Mouse (Mus musculus): ENCODE measurements at regions not wholly inside any gene's neighbourhood (a gene's known extent, or its start where the extent isn't known, plus 50 kb on each side); places are given as distances from the start of the nearest gene placed in this dataset.

DNA sequence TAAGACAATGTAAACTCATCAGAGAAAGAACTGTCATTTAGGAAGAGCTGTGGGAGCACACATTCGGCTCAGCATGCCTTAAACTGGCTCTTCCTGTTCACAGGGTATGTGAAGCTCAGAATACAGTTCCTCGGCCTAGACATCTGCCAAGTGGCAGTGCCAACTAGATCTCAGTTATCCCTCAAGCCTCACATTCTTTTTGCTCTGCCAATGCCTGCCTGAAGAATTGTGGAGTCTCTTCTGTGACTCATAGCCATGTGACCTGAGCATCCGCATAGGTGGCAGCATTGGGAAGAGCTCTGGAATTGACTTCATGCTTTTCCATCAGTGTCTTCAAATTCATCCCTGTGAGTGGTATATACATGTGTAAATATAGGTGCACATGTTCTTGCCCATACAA, 59.7 kb downstream of the Prlhr start:
- no peak overlapping the region for H3K4me3 ChIP-seq (replicated peaks; ENCODE audit: low read length)
- H3K4me1 ChIP-seq (replicated peaks; ENCODE audit: low read depth, low read length), result no peaks in the 10 kb centered on the region
- H3K36me3 ChIP-seq (ENCODE audit: insufficient read depth, low read length), result no peaks in the 10 kb centered on the region
- H3K9me3 ChIP-seq (ENCODE audit: low read length), result no peaks in the 10 kb centered on the region
- H3K27me3 ChIP-seq (ENCODE audit: insufficient read depth, low read length), result no peaks in the 10 kb centered on the region
- no peak for TF ChIP-seq CTCF (conservative IDR thresholded peaks at IDR 0.05; ENCODE audit: low read length)
- TF ChIP-seq NANOG (IDR thresholded peaks at IDR 0.05; ENCODE audit: borderline replicate concordance, low read length), result no peak
- TF ChIP-seq POU5F1 (IDR thresholded peaks at IDR 0.05; ENCODE audit: borderline replicate concordance, low read length), result no peak

DNA sequence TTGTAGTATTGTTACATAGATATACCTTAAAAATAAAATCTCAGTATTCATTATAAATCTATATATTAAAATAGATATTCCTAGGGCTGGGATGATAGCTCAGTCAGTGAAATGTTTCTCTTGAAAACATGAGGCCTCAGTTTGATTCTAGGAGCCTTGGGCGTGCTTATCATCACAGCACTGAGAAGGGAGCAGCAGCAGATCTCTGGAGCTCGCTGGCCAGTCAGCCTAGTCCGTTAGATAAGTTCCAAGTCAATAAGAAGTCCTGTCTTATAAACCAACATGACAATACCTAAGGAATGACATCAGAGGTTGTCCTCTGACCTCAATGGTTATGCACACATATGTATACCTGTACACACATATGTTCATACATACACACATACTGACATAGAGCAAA, 68.7 kb downstream of the Prlhr start:
- no peak for TF ChIP-seq POU5F1 (IDR thresholded peaks at IDR 0.05; ENCODE audit: borderline replicate concordance, low read length)
- no peak for TF ChIP-seq CTCF (conservative IDR thresholded peaks at IDR 0.05; ENCODE audit: low read length)
- no peak for TF ChIP-seq NANOG (IDR thresholded peaks at IDR 0.05; ENCODE audit: borderline replicate concordance, low read length)
- Histone ChIP-seq H3K36me3 (ENCODE audit: insufficient read depth, low read length) (no peaks in the 10 kb centered on the region), H3K27me3 (ENCODE audit: insufficient read depth, low read length) (no peaks in the 10 kb centered on the region), H3K4me1 (replicated peaks; ENCODE audit: low read depth, low read length) (no peaks in the 10 kb centered on the region), H3K9me3 (ENCODE audit: low read length) (no peaks in the 10 kb centered on the region), H3K4me3 (replicated peaks; ENCODE audit: low read length) (no peak overlapping the region)

DNA sequence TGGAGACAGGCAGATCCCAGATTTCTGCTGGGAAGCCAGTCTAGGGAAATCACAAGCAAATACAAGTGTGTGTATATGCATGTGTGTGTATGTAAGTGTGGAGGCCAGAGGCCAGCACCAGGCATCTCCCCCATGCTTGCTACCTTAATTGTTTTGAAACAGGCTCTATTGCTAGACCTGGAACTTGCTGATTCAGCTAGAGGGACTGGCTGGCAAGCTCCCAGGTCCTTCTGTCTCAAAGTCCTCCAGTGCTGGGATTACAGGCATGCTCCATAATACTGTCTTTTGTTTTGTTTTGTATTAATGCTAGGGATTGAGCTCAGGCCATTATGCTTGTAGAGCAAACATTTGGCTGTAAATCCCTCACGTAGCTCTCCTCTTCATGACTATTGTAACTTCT, 70.4 kb downstream of the Prlhr start:
- H3K36me3 ChIP-seq (ENCODE audit: insufficient read depth, low read length), result no peaks in the 10 kb centered on the region
- no peak for TF ChIP-seq POU5F1 (IDR thresholded peaks at IDR 0.05; ENCODE audit: borderline replicate concordance, low read length)
- no peak for TF ChIP-seq CTCF (conservative IDR thresholded peaks at IDR 0.05; ENCODE audit: low read length)
- no peak for TF ChIP-seq NANOG (IDR thresholded peaks at IDR 0.05; ENCODE audit: borderline replicate concordance, low read length)
- H3K4me1 ChIP-seq (replicated peaks; ENCODE audit: low read depth, low read length), result no peaks in the 10 kb centered on the region
- H3K4me3 ChIP-seq (replicated peaks; ENCODE audit: low read length), result no peak overlapping the region
- no peaks in the 10 kb centered on the region for H3K27me3 ChIP-seq (ENCODE audit: insufficient read depth, low read length)
- H3K9me3 ChIP-seq (ENCODE audit: low read length), result no peaks in the 10 kb centered on the region

DNA sequence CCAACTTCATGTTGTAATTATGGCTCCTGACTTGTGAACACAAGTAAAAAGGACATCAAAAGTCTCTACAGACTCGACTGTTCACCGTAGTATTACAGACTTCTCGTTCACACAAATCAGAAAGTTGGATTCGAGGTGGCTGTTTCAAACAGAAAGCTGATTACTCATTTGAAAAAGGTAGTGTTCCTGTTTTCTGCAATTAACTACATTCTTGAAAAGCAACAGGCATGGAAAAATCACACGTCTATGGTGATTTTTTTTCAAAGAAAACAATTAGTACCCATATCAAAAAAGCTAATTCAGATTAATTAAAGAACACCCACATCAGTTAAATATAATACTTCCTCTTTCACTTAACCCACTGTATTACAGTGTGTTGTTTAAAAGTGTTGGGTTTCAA, 71.5 kb downstream of the Prlhr start:
- TF ChIP-seq NANOG (IDR thresholded peaks at IDR 0.05; ENCODE audit: borderline replicate concordance, low read length) (no peak), CTCF (conservative IDR thresholded peaks at IDR 0.05; ENCODE audit: low read length) (no peak), POU5F1 (IDR thresholded peaks at IDR 0.05; ENCODE audit: borderline replicate concordance, low read length) (no peak)

DNA sequence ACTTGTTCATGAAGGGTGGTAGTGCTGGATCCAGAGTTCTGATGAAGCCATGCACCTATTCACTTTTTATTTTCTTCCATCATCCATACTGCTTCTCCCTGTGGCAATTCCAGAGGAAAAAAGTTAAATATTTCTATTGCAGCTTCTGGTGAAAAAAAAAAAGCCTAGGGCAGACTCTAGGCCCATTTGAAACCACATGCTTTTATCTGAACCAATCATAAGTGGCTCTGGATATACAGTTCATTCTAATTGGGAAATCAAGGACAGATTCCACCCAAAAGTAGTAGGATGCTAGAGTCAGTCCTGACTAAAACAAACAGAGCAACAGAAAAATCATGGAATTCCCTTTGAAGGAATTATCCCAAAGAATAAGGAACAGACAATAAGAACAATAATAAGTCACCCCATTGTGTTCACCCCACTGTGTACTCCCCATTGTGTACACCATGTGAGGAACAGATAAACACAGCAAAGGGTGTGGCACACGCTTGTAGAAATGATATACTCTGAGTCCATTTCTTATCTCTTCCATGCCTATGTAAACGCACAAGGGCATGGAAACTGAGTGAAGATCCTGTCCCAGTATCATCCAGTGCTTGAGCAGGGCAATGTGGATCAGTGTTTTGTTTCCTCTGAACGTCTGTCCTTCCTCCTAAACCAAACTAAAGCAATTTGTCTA, 81.4 kb downstream of the Prlhr start:
- Histone ChIP-seq H3K9me3 (ENCODE audit: low read length) (no peaks in the 10 kb centered on the region), H3K4me3 (replicated peaks; ENCODE audit: low read length) (no peak overlapping the region), H3K36me3 (ENCODE audit: insufficient read depth, low read length) (no peaks in the 10 kb centered on the region), H3K27me3 (ENCODE audit: insufficient read depth, low read length) (no peaks in the 10 kb centered on the region), H3K4me1 (replicated peaks; ENCODE audit: low read depth, low read length) (no peaks in the 10 kb centered on the region)
- TF ChIP-seq CTCF (conservative IDR thresholded peaks at IDR 0.05; ENCODE audit: low read length) (no peak), POU5F1 (IDR thresholded peaks at IDR 0.05; ENCODE audit: borderline replicate concordance, low read length) (no peak), NANOG (IDR thresholded peaks at IDR 0.05; ENCODE audit: borderline replicate concordance, low read length) (no peak)

More for the DNA sequence above, 71.5 kb downstream of the Prlhr start:
- Histone ChIP-seq H3K4me3 (replicated peaks; ENCODE audit: low read length) (no peak overlapping the region), H3K9me3 (ENCODE audit: low read length) (no peaks in the 10 kb centered on the region), H3K4me1 (replicated peaks; ENCODE audit: low read depth, low read length) (no peaks in the 10 kb centered on the region), H3K36me3 (ENCODE audit: insufficient read depth, low read length) (no peaks in the 10 kb centered on the region), H3K27me3 (ENCODE audit: insufficient read depth, low read length) (no peaks in the 10 kb centered on the region)

DNA sequence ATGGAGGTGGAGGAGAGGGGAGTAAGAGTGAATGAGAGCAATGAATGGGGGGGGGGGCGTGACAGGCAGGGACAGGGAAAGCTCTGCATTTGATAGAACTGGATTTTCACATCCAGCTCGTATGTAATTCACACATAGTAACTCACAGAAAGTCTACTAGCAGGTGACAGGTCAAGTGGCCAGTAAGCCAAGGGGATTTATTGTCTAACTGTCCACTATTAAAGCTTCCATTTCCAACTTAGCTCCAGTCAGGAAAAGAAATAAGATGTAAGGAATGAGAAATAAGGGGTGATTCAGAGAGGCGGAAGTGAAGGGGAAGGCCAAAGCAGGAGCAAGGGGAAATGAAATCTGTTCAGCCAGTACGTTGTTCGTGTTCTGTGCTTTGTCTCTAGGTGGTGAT, 83.4 kb downstream of the Prlhr start:
- no peaks in the 10 kb centered on the region for H3K4me1 ChIP-seq (replicated peaks; ENCODE audit: low read depth, low read length)
- no peaks in the 10 kb centered on the region for H3K36me3 ChIP-seq (ENCODE audit: insufficient read depth, low read length)
- no peaks in the 10 kb centered on the region for H3K9me3 ChIP-seq (ENCODE audit: low read length)
- no peaks in the 10 kb centered on the region for H3K27me3 ChIP-seq (ENCODE audit: insufficient read depth, low read length)
- H3K4me3 ChIP-seq (replicated peaks; ENCODE audit: low read length), result no peak overlapping the region
- TF ChIP-seq NANOG (IDR thresholded peaks at IDR 0.05; ENCODE audit: borderline replicate concordance, low read length), result no peak
- no peak for TF ChIP-seq POU5F1 (IDR thresholded peaks at IDR 0.05; ENCODE audit: borderline replicate concordance, low read length)
- no peak for TF ChIP-seq CTCF (conservative IDR thresholded peaks at IDR 0.05; ENCODE audit: low read length)

DNA sequence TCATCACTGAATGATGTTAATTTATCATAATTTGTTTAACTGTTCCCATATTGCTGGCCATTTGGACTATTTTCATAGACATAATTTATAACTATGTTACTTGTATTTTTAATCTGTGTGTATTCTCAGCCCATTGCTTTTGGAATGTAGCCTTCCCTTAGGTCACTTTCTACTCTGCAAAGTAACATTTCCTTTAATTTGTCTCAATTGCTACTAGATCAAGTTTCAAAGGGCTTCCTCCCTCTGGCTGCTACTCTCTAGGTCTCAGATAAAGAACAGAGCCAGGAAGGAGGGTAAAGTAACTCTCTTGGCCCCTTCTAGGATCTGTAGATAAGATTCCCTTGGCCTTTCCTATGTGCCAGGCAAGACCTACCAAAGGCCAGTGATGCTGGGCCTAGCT, 85.4 kb downstream of the Prlhr start:
- no peaks in the 10 kb centered on the region for H3K36me3 ChIP-seq (ENCODE audit: insufficient read depth, low read length)

DNA sequence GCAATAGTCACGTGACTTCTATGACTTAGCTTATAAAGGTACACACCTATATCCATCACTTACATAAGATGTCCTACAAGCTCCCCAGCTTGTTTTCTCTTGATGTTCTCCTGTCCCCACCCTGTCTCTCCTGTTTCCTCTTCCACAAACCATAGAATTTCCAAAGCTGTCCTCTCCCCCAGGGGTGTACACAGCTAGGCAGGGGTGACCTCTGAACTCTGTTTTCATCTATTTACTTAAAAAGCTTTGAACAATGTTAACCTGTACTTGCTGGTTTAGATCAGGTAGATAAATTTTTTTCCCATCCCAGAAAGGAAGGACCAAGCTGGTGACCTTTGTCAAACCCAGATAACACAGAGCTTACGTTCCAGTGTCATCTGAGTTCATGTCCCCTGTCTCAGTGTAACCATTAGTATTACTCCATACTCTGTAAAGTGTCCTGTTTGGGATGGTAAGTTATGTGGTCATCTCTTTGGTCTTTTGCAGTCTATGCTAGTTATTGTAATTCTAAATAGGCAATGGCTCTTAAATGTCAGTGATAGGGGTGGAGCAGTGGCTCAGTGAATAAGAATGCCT, 89.0 kb downstream of the Prlhr start:
- H3K9me3 ChIP-seq (ENCODE audit: low read length), result no peaks in the 10 kb centered on the region
- no peaks in the 10 kb centered on the region for H3K36me3 ChIP-seq (ENCODE audit: insufficient read depth, low read length)
- H3K4me1 ChIP-seq (replicated peaks; ENCODE audit: low read depth, low read length), result no peaks in the 10 kb centered on the region
- H3K4me3 ChIP-seq (replicated peaks; ENCODE audit: low read length), result no peak overlapping the region
- TF ChIP-seq CTCF (conservative IDR thresholded peaks at IDR 0.05; ENCODE audit: low read length), result no peak
- TF ChIP-seq POU5F1 (IDR thresholded peaks at IDR 0.05; ENCODE audit: borderline replicate concordance, low read length), result no peak
- no peak for TF ChIP-seq NANOG (IDR thresholded peaks at IDR 0.05; ENCODE audit: borderline replicate concordance, low read length)
- H3K27me3 ChIP-seq (ENCODE audit: insufficient read depth, low read length), result no peaks in the 10 kb centered on the region

More for the DNA sequence above, 85.4 kb downstream of the Prlhr start:
- Histone ChIP-seq H3K9me3 (ENCODE audit: low read length) (no peaks in the 10 kb centered on the region), H3K27me3 (ENCODE audit: insufficient read depth, low read length) (no peaks in the 10 kb centered on the region), H3K4me3 (replicated peaks; ENCODE audit: low read length) (no peak overlapping the region), H3K4me1 (replicated peaks; ENCODE audit: low read depth, low read length) (no peaks in the 10 kb centered on the region)
- no peak for TF ChIP-seq POU5F1 (IDR thresholded peaks at IDR 0.05; ENCODE audit: borderline replicate concordance, low read length)
